Mouse (Mus musculus) forebrain, embryonic 16.5 days (tissue): ENCODE measurements around the gene Zdhhc18. TPM values are rescaled to one million over a fixed set of nuclear protein-coding genes. Genes with fewer than 3 reads are reported as not detected.
"Not testable (repeated sequence)": the region's sequence is repeated elsewhere in the genome, so short reads cannot be mapped to it uniquely, and the experiment has no call there.

Experiments used
- ATAC-seq: fragments of 200-750 bp; cut with Nextera tagmentation; 2 replicates; pipeline ENCODE4 v1.8.0; 2017; ENCODE audit warnings: mild to moderate bottlenecking, moderate library complexity
- H3K27ac ChIP-seq: fragments of 300-500 bp; sonication (generic); 2 replicates; pipeline ENCODE4 v1.5.1; 2014; ENCODE audit warnings: low read length, control low read depth
- H3K27me3 ChIP-seq: fragments of 300-500 bp; sonication (generic); replicated peaks from 2 replicates; pipeline ENCODE4 v1.6.1; 2014; ENCODE audit warnings: low read length; ENCODE audit not compliant: control insufficient read depth, insufficient read depth
- H3K36me3 ChIP-seq: fragments of 300-500 bp; sonication (generic); 2 replicates; pipeline ENCODE4 v1.6.1; 2014; ENCODE audit not compliant: control insufficient read depth, insufficient read depth
- H3K4me1 ChIP-seq: fragments of 300-500 bp; sonication (generic); replicated peaks from 2 replicates; pipeline ENCODE4 v1.6.1; 2014; ENCODE audit warnings: low read length; ENCODE audit not compliant: control insufficient read depth, insufficient read depth
- H3K4me2 ChIP-seq: fragments of 300-500 bp; sonication (generic); 2 replicates; pipeline ENCODE4 v1.6.1; 2014; ENCODE audit warnings: mild to moderate bottlenecking, low read length, control low read depth
- H3K4me3 ChIP-seq: fragments of 300-500 bp; sonication (generic); replicated peaks from 2 replicates; pipeline ENCODE4 v1.5.1; 2014; ENCODE audit warnings: mild to moderate bottlenecking, low read length, control low read depth
- H3K9ac ChIP-seq: fragments of 300-500 bp; sonication (generic); replicated peaks from 2 replicates; pipeline ENCODE4 v1.6.1; 2014; ENCODE audit warnings: low read depth, low read length, control low read depth
- H3K9me3 ChIP-seq: fragments of 300-500 bp; sonication (generic); 2 replicates; pipeline ENCODE4 v1.6.1; 2016; ENCODE audit warnings: low read length; ENCODE audit not compliant: control insufficient read depth
- WGBS: fragments of 180-500 bp; shearing (Covaris S2); extraction: QIAGEN DNeasy Blood & Tissue Kit; methylation state at CpG from one replicate; pipeline ENCODE4 v1.1.7; 2014; 5-methylcytosine and 5-hydroxymethylcytosine counted together
- polyA plus RNA-seq: library from polyadenylated mRNA; unstranded; fragments of >200 nt; fragmentation: Nextera tagmentation; extraction: Ambion mirVana; gene quantifications from 2 replicates; pipeline ENCODE4 v1.2.1, GENCODE M21; 2015

Zdhhc18 gene
- polyA plus RNA-seq, 1 experiment from 2014 or later: 4.5 TPM

DNA sequence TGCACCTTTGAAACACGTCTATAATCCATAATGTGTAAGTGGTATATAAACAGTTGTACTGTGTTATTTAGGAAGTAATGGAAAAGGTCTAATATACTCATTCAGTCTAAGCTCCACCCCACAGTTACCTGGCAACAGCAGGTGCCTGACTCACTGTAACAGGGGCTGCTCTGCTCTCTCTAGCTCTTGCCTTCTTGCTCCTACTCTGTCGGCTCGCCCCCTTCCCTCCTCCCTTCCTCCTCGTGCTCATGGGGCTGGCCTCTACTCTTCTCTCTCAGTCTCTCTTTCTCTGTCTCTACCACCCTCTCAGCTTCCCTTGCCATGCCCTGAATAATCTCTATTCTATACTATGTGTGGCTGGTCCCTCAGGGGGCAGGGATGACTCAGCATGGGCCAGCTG, 7.0 kb upstream of the Zdhhc18 start:
- Histone ChIP-seq H3K27ac (no peak overlapping the region), H3K9ac (no peak overlapping the region), H3K4me3 (no peak overlapping the region), H3K4me2 (no peak overlapping the region), H3K27me3 (no peaks in the 10 kb centered on the region), H3K36me3 (no peaks in the 10 kb centered on the region), H3K4me1 (peaks cover 25% of the 10 kb centered on the region), H3K9me3 (no peaks in the 10 kb centered on the region)
- no peak for ATAC-seq
- WGBS: 18% methylated on average over 4 of the region's 4 CpGs

- H3K4me2 ChIP-seq: no peak overlapping the region
- no peaks in the 10 kb centered on the region for H3K9me3 ChIP-seq
- H3K4me1 ChIP-seq: peaks cover 25% of the 10 kb centered on the region
- no peak overlapping the region for H3K27ac ChIP-seq
- no peak for ATAC-seq
- no peak overlapping the region for H3K4me3 ChIP-seq
- H3K9ac ChIP-seq: no peak overlapping the region
- 41% methylated on average over 4 of the region's 4 CpGs for WGBS
- H3K27me3 ChIP-seq: no peaks in the 10 kb centered on the region
- H3K36me3 ChIP-seq: no peaks in the 10 kb centered on the region
Observed at GRCm38 (mm10) chr4:133656294-133656693, 6.3 kb upstream of the Zdhhc18 start.

DNA sequence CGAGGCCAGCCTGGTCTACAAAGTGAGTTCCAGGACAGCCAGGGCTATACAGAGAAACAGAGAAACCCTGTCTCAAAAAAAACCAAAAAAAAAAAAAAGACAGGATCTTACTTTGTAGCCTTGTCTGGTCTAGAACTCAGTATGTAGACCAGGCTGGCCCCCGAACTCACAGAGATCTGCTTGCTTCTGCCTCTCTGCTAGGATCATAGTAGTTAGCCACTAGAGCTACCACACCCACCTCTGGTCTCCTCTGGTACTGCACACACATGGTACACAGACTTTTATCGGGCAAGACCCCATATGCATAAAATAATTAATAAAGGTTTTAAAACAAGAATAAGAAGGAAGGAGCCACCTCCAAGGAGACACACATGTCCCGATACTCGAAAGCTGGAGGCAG, 4.1 kb upstream of the Zdhhc18 start:
- not testable (repeated sequence) for H3K4me3 ChIP-seq, H3K9ac ChIP-seq, ATAC-seq, H3K4me1 ChIP-seq, H3K9me3 ChIP-seq, H3K4me2 ChIP-seq, H3K36me3 ChIP-seq, H3K27me3 ChIP-seq, H3K27ac ChIP-seq
- 97% methylated on average over 5 of the region's 5 CpGs for WGBS

DNA sequence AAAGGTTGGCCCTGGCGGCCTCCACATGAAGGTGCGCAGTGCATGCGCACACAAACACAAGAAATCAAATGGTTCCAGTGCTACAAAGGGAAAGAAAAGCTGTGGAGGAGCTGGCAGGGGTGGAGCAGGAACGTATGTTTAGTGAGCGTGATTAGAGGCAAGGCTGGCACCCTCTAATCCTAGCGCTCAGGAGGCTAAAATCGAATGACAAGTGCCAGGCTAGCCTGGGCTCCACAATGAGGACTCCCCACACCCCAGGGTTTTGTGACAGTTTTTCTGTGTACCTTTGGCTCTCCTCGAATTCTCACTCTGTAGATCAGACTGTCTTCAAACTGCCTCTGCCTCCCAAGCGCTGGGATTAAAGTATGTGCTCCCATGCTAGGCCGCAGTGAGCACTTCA, 2.8 kb upstream of the Zdhhc18 start:
- Histone ChIP-seq H3K9ac (no peak overlapping the region), H3K27ac (no peak overlapping the region), H3K4me3 (no peak overlapping the region), H3K27me3 (no peaks in the 10 kb centered on the region), H3K9me3 (no peaks in the 10 kb centered on the region), H3K36me3 (no peaks in the 10 kb centered on the region), H3K4me2 (no peak overlapping the region), H3K4me1 (no peaks in the 10 kb centered on the region)
- ATAC-seq: no peak
- 72% methylated on average over 10 of the region's 10 CpGs for WGBS

GRCm38 (mm10) chr4:133651986-133652385, 2.0 kb upstream of the Zdhhc18 start:
- Histone ChIP-seq H3K9me3 (no peaks in the 10 kb centered on the region), H3K4me3 (no peak overlapping the region), H3K27me3 (no peaks in the 10 kb centered on the region), H3K27ac (no peak overlapping the region), H3K9ac (no peak overlapping the region), H3K4me1 (no peaks in the 10 kb centered on the region), H3K36me3 (no peaks in the 10 kb centered on the region), H3K4me2 (no peak overlapping the region)
- ATAC-seq: no peak
- WGBS: 75% methylated on average over 4 of the region's 4 CpGs

GRCm38 (mm10) chr4:133651445-133651844, 1.5 kb upstream of the Zdhhc18 start:
- 40% methylated on average over 10 of the region's 10 CpGs for WGBS
- Histone ChIP-seq H3K9me3 (no peaks in the 10 kb centered on the region), H3K36me3 (no peaks in the 10 kb centered on the region), H3K27ac (no peak overlapping the region), H3K27me3 (no peaks in the 10 kb centered on the region), H3K4me1 (no peaks in the 10 kb centered on the region), H3K9ac (no peak overlapping the region), H3K4me3 (no peak overlapping the region), H3K4me2 (no peak overlapping the region)
- no peak for ATAC-seq

GRCm38 (mm10) chr4:133649464-133649863, 490 bp downstream of the Zdhhc18 start:
- not testable (repeated sequence) for H3K9ac ChIP-seq, H3K36me3 ChIP-seq, H3K27ac ChIP-seq, H3K9me3 ChIP-seq, H3K27me3 ChIP-seq, H3K4me1 ChIP-seq, H3K4me3 ChIP-seq, ATAC-seq
- 90% methylated on average over 5 of the region's 5 CpGs for WGBS
- H3K4me2 ChIP-seq: peak overlapping the region; percentile 3; the same call in 1 of the 2 replicates

DNA sequence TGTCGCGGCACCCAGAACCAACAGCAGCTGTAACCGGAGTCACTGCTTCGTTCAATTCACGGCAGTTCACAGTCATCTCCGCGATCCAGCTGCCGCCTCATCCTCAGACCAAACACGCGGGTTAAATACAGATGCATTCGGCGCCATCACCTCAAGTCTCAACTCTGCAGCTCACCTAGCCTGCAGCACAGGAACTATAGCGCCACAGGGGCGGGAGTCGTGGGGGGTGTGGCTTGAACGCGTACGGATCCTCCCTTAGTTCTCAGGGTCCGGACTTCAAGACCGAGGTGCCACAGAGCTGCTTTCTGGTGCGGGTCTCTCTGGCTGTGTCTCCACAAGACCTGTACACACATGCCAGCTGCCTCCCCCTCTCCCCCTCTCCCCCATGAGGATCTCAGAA, 4.3 kb downstream of the Zdhhc18 start:
- WGBS: 43% methylated on average over 21 of the region's 21 CpGs
- H3K36me3 ChIP-seq: no peaks in the 10 kb centered on the region
- peaks cover 3% of the 10 kb centered on the region; the same call in 1 of the 2 replicates for H3K9me3 ChIP-seq
- H3K9ac ChIP-seq: no peak overlapping the region
- ATAC-seq: no peak
- no peaks in the 10 kb centered on the region for H3K4me1 ChIP-seq
- H3K27me3 ChIP-seq: no peaks in the 10 kb centered on the region
- H3K27ac ChIP-seq: no peak overlapping the region
- no peak overlapping the region for H3K4me3 ChIP-seq
- no peak overlapping the region for H3K4me2 ChIP-seq

DNA sequence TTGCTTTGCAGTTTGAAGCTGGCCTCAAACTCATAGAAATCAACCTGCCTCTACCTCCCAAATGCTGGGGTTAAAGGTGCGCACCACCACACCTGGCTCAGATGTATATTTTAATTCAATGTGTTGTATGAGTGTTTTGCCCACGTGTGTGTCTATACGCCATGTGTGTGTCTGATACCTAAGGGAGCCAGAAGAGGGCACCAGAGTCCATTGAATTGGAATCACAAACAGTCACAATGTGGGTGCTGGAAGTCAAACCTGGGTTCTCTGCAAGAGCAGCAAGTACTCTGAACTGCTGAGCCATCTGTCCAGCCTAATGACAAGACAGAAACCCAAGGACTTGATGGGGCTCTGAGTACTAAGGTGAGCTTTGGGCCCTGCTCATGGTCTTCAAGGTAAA, 4.8 kb downstream of the Zdhhc18 start:
- Histone ChIP-seq H3K27ac (no peak overlapping the region), H3K4me2 (no peak overlapping the region), H3K4me1 (no peaks in the 10 kb centered on the region), H3K4me3 (no peak overlapping the region), H3K36me3 (no peaks in the 10 kb centered on the region), H3K9me3 (peaks cover 3% of the 10 kb centered on the region; the same call in 1 of the 2 replicates), H3K27me3 (no peaks in the 10 kb centered on the region), H3K9ac (no peak overlapping the region)
- no peak for ATAC-seq
- 87% methylated on average over 3 of the region's 3 CpGs for WGBS

GRCm38 (mm10) chr4:133634043-133634410, 15.9 kb downstream of the Zdhhc18 start:
- H3K27me3 ChIP-seq: no peaks in the 10 kb centered on the region
- no peaks in the 10 kb centered on the region for H3K36me3 ChIP-seq
- H3K9ac ChIP-seq: no peak overlapping the region
- no peak for ATAC-seq
- H3K4me3 ChIP-seq: no peak overlapping the region
- WGBS: 86% methylated on average over 5 of the region's 5 CpGs
- H3K4me1 ChIP-seq: peaks cover 17% of the 10 kb centered on the region
- no peak overlapping the region for H3K27ac ChIP-seq
- H3K9me3 ChIP-seq: no peaks in the 10 kb centered on the region
- H3K4me2 ChIP-seq: no peak overlapping the region
